Mouse (Mus musculus) liver, embryonic 14.5 days (tissue): ENCODE results near the gene Ppp4r4. TPM values are rescaled to one million over a fixed set of nuclear protein-coding genes. Genes with fewer than 3 reads are reported as not detected.

ENCODE experiments used
- ATAC-seq: fragments of 200-750 bp; cut with Nextera tagmentation; 2 replicates; pipeline ENCODE4 v1.8.0; 2017; ENCODE audit warnings: moderate number of reproducible peaks, mild to moderate bottlenecking, moderate library complexity; ENCODE audit not compliant: insufficient read depth
- DNase-seq, 3 experiments: peaks; one replicate each; pipeline ENCODE4 v3.0.0-alpha.2; 2012 to 2013; ENCODE audit warnings: low read depth in 3 of 3, low spot score in 3 of 3
- H3K27ac ChIP-seq: fragments of 300-500 bp; sonication (generic); 2 replicates; pipeline ENCODE4 v1.5.1; 2014; ENCODE audit warnings: moderate library complexity, mild to moderate bottlenecking, control low read depth, inconsistent platforms
- H3K27me3 ChIP-seq: fragments of 300-500 bp; sonication (generic); 2 replicates; pipeline ENCODE4 v1.6.1; 2014; ENCODE audit warnings: mild to moderate bottlenecking, low read length, moderate library complexity; ENCODE audit not compliant: control insufficient read depth, insufficient read depth
- H3K36me3 ChIP-seq: fragments of 300-500 bp; sonication (generic); replicated peaks from 2 replicates; pipeline ENCODE4 v1.6.1; 2014; ENCODE audit warnings: low read depth; ENCODE audit not compliant: control insufficient read depth, insufficient read depth
- H3K4me1 ChIP-seq, 2 experiments: fragments of 200-500 bp in 1 of 2; fragments of 300-500 bp in 1 of 2; sonication (generic) in 1 of 2; replicated peaks; 2 replicates each; pipeline ENCODE4 v1.6.1; 2012 to 2014; ENCODE audit warnings: antibody characterized with exemption in 1 of 2, inconsistent platforms in 1 of 2, low read length in 1 of 2; ENCODE audit not compliant: control insufficient read depth in 2 of 2, insufficient read depth in 2 of 2
- H3K4me2 ChIP-seq: fragments of 300-500 bp; sonication (generic); 2 replicates; pipeline ENCODE4 v1.6.1; 2014; ENCODE audit warnings: low read depth, mild to moderate bottlenecking, control low read depth, moderate library complexity
- H3K4me3 ChIP-seq, 2 experiments: fragments of 200-500 bp in 1 of 2; fragments of 300-500 bp in 1 of 2; sonication (generic) in 1 of 2; 2 replicates each; pipeline ENCODE4 v1.5.1; 2012 to 2014; ENCODE audit warnings: low read depth in 2 of 2, low read length in 2 of 2, mild to moderate bottlenecking in 2 of 2, control low read depth in 1 of 2, inconsistent platforms in 1 of 2, moderate library complexity in 1 of 2; ENCODE audit not compliant: insufficient read depth in 1 of 2
- H3K9ac ChIP-seq: fragments of 300-500 bp; sonication (generic); replicated peaks from 2 replicates; pipeline ENCODE4 v1.6.1; 2014; ENCODE audit warnings: mild to moderate bottlenecking, control low read depth, moderate library complexity
- H3K9me3 ChIP-seq: fragments of 300-500 bp; sonication (generic); 2 replicates; pipeline ENCODE4 v1.6.1; 2016; ENCODE audit warnings: low read length, mixed read lengths; ENCODE audit not compliant: control insufficient read depth
- CTCF ChIP-seq: IDR thresholded peaks from 2 replicates; pipeline ENCODE4 v1.5.1; 2016; ENCODE audit warnings: antibody characterized with exemption, low read depth, control low read depth
- EP300 ChIP-seq: IDR thresholded peaks from 2 replicates; pipeline ENCODE4 v1.6.1; 2016; ENCODE audit warnings: antibody characterized with exemption, low read depth
- WGBS: fragments of 180-500 bp; shearing (Covaris S2); extraction: QIAGEN DNeasy Blood & Tissue Kit; methylation state at CpG from one replicate; pipeline ENCODE4 v1.1.7; 2014; ENCODE audit not compliant: insufficient replicate concordance; 5-methylcytosine and 5-hydroxymethylcytosine counted together
- polyA plus RNA-seq, 2 experiments: library from polyadenylated mRNA; depleted of rRNA in 1 of 2; stranded (reverse) in 1 of 2; unstranded in 1 of 2; fragments of >200 nt; fragmentation: Nextera tagmentation in 1 of 2; extraction: Ambion mirVana in 1 of 2; gene quantifications; 2 replicates each; pipeline versions ENCODE4 v1.2.1 to v1.2.3; 2012 to 2014

Ppp4r4 gene
- polyA plus RNA-seq, 2 experiments: 0.79 to 0.94 TPM

- DNase-seq: no peak
- no peak overlapping the region for H3K4me3 ChIP-seq
- H3K4me2 ChIP-seq: no peak overlapping the region
- no peaks in the 10 kb centered on the region for H3K27me3 ChIP-seq
- no peaks in the 10 kb centered on the region for H3K36me3 ChIP-seq
- H3K9me3 ChIP-seq: no peaks in the 10 kb centered on the region
- no peak overlapping the region for H3K27ac ChIP-seq
- 59% methylated on average over 2 of the region's 2 CpGs for WGBS
- TF ChIP-seq EP300: no peak
- TF ChIP-seq CTCF: no peak
- no peaks in the 10 kb centered on the region for H3K4me1 ChIP-seq
- no peak overlapping the region for H3K9ac ChIP-seq
- no peak for ATAC-seq
These were observed 32.8 kb upstream of the Ppp4r4 start for GRCm38 (mm10) chr12:103499261-103499660.

GRCm38 (mm10) chr12:103503300-103503699 is 28.8 kb upstream of the Ppp4r4 start:
- no peak for ATAC-seq
- no peak for DNase-seq
- Histone ChIP-seq H3K9me3 (no peaks in the 10 kb centered on the region), H3K4me1 (no peaks in the 10 kb centered on the region), H3K4me3 (no peak overlapping the region), H3K4me2 (no peak overlapping the region), H3K9ac (no peak overlapping the region), H3K27ac (no peak overlapping the region), H3K27me3 (no peaks in the 10 kb centered on the region), H3K36me3 (no peaks in the 10 kb centered on the region)
- TF ChIP-seq EP300 (no peak), CTCF (no peak)
- WGBS: 36% methylated on average over 3 of the region's 3 CpGs

DNA sequence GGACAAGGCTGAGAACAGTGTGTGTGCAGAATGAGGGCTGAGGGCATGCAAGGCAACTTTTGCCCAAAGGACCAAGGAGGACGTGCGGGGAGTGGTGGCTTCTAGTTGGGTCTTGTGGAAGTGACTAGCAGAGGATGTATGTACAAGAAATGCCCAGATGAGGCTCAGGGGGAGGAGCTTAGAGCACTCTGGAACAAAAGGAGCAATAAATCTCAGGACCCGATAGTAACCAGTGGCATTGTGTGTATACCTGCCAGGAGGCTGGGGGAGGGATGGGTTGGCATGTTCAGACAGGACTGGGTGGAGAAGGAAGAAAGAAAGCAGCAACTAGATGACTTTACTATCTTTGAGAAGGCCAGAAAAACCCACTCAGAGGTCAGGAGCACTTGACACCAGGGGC is 27.7 kb upstream of the Ppp4r4 start:
- H3K4me1 ChIP-seq: no peaks in the 10 kb centered on the region
- TF ChIP-seq EP300 (no peak), CTCF (no peak)
- H3K27ac ChIP-seq: no peak overlapping the region
- no peaks in the 10 kb centered on the region for H3K9me3 ChIP-seq
- DNase-seq (no peak), ATAC-seq (no peak)
- H3K4me3 ChIP-seq: no peak overlapping the region
- H3K4me2 ChIP-seq: no peak overlapping the region
- no peaks in the 10 kb centered on the region for H3K27me3 ChIP-seq
- WGBS: 66% methylated on average over 3 of the region's 3 CpGs
- no peaks in the 10 kb centered on the region for H3K36me3 ChIP-seq
- H3K9ac ChIP-seq: no peak overlapping the region

DNA sequence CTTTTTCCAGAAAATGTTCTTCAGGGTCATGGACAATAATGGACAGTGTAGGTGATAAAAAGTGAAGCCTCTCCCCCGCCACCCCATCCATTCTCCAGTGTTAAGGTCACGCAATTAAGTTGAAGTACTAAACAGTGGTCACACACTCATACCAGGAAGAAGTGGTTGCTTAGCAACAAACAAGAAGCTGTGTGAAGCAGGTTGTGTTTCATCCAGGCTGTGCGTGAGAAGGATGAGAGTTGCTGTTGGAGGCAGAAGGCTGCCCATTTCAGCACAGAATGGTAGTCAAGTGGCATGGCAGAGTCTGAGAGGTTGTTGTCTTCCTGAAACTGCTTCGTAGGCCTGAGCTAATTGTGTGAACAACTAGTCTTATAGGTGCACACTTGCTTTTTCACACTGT is 23.7 kb upstream of the Ppp4r4 start:
- H3K36me3 ChIP-seq: no peaks in the 10 kb centered on the region
- H3K27ac ChIP-seq: no peak overlapping the region
- DNase-seq (no peak), ATAC-seq (no peak)
- 57% methylated on average over 4 of the region's 4 CpGs for WGBS
- H3K4me3 ChIP-seq: no peak overlapping the region
- H3K9ac ChIP-seq: no peak overlapping the region
- H3K27me3 ChIP-seq: no peaks in the 10 kb centered on the region
- no peak for TF ChIP-seq CTCF
- no peak for TF ChIP-seq EP300
- H3K4me1 ChIP-seq: no peaks in the 10 kb centered on the region
- H3K9me3 ChIP-seq: no peaks in the 10 kb centered on the region
- H3K4me2 ChIP-seq: no peak overlapping the region

- TF ChIP-seq EP300: no peak
- no peak for TF ChIP-seq CTCF
- Histone ChIP-seq H3K9me3 (no peaks in the 10 kb centered on the region), H3K4me1 (no peaks in the 10 kb centered on the region), H3K27ac (no peak overlapping the region), H3K36me3 (no peaks in the 10 kb centered on the region), H3K4me3 (no peak overlapping the region), H3K4me2 (no peak overlapping the region), H3K27me3 (no peaks in the 10 kb centered on the region), H3K9ac (no peak overlapping the region)
- WGBS: 71% methylated on average over 8 of the region's 8 CpGs
- ATAC-seq: no peak
- DNase-seq: no peak
These were observed 22.2 kb upstream of the Ppp4r4 start for GRCm38 (mm10) chr12:103509893-103510292.
